Mouse (Mus musculus) mouse embryonic stem cell (cell line): ENCODE data around the gene Tmem131.

Source experiments
- in situ Hi-C, 2 experiments: fragments of 300-500 bp; cut with MboI; formaldehyde crosslinking; loops; 1 replicate in 1 of 2; 3 replicates in 1 of 2; pipeline ENCODE4 v1.14.3; 2019 to 2020; ENCODE audit warnings: low sequenced_read_pairs in 2 of 2, low pct_unique_long_range_greater_than_20kb in 1 of 2, mixed read lengths in 1 of 2; ENCODE audit not compliant: unreplicated experiment in 1 of 2

Tmem131 gene

GRCm38 (mm10) chr1:36769951-36770350 lies 173.5 kb downstream of the Tmem131 start:
- in situ Hi-C loops: loop anchor here in 1 of 2 experiments (25.0 kb wide), 1 partner anchor 867 kb away; no protein-coding TSS in a partner anchor

GRCm38 (mm10) chr1:36768786-36769185 lies 174.7 kb downstream of the Tmem131 start:
- in situ Hi-C loops: loop anchor here in 1 of 2 experiments (25.0 kb wide), 1 partner anchor 869 kb away; no protein-coding TSS in a partner anchor

GRCm38 (mm10) chr1:36767321-36767720 lies 176.1 kb downstream of the Tmem131 start:
- in situ Hi-C loops: loop anchor here in 1 of 2 experiments (25.0 kb wide), 1 partner anchor 870 kb away; no protein-coding TSS in a partner anchor

GRCm38 (mm10) chr1:36766431-36767205 lies 176.8 kb downstream of the Tmem131 start:
- in situ Hi-C loops: loop anchor here in 1 of 2 experiments (25.0 kb wide), 1 partner anchor 871 kb away; no protein-coding TSS in a partner anchor

DNA sequence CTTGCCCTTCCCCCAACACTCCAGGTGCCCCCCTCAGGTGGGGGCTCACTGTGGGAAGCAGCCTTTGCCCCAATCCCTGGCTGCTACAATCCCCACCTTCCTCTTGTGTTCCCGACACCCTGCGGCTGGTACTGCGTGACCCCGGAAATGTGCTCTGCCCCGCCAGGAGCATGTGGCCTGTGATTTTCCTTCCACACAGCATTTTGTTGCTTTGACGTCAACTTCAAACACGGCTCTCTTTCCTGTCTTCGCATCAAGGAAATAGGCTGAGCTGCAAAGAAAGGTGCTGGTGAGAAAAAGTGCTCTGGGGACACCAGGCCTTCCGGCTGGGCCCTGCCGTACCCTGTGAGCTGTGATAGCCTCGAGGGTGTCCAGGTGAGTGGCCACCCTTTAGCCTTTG lies 181.9 kb downstream of the Tmem131 start, which contains the start of gene Zap70:
Gene Zap70 (plus strand): TSS at position 231 of the 400 bp plus-strand sequence.
- in situ Hi-C loops: loop anchor here in 1 of 2 experiments (25.0 kb wide), 1 partner anchor 876 kb away; no protein-coding TSS in a partner anchor

DNA sequence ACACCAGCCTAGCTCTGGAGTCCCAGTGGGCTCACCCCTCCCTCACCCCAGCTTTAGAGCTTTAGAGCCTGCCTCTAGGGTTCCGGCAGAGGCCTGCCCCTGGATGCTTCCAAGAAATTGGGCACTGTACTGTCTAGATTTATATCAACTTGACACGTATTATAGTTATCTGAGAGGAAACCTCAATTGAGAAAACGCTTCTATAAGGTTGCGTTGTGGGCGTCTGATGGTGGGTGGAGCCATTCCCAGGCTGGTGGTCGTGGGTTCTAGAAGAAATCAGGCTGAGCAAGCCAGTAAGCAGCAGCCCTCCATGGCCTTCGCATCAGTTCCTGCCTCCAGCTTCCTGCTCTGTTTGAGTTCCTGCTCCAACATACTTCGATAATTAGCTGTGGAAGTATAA lies 182.4 kb downstream of the Tmem131 start:
- in situ Hi-C loops: loop anchor here in 1 of 2 experiments (25.0 kb wide), 1 partner anchor 876 kb away; no protein-coding TSS in a partner anchor

- in situ Hi-C loops: loop anchor here in 1 of 2 experiments (25.0 kb wide), 1 partner anchor 877 kb away; no protein-coding TSS in a partner anchor
These were observed 183.1 kb downstream of the Tmem131 start for GRCm38 (mm10) chr1:36760401-36760800.

GRCm38 (mm10) chr1:36759076-36759475 lies 184.4 kb downstream of the Tmem131 start:
- in situ Hi-C loops: loop anchor here in 1 of 2 experiments (25.0 kb wide), 1 partner anchor 878 kb away; no protein-coding TSS in a partner anchor

DNA sequence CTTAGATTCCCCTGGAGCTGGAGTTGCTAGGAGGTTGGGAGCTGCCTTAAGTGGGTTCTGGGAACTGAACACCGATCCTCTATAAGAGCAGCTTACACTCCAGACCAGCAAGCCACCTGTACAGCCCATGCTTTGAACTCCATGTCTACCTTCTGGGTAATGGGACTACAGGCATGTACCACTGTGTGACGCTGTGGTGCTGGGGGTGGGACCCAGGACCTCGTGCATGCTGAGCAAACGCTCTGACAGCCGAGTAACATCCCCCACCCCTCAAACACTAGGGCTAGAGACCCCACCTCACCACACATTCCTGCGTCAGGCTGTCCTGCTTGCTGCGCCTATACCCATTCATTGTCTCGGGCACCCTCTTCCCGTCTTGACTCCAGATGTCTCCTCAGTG lies 184.9 kb downstream of the Tmem131 start:
- in situ Hi-C loops: loop anchor here in 1 of 2 experiments (25.0 kb wide), 1 partner anchor 879 kb away; no protein-coding TSS in a partner anchor

DNA sequence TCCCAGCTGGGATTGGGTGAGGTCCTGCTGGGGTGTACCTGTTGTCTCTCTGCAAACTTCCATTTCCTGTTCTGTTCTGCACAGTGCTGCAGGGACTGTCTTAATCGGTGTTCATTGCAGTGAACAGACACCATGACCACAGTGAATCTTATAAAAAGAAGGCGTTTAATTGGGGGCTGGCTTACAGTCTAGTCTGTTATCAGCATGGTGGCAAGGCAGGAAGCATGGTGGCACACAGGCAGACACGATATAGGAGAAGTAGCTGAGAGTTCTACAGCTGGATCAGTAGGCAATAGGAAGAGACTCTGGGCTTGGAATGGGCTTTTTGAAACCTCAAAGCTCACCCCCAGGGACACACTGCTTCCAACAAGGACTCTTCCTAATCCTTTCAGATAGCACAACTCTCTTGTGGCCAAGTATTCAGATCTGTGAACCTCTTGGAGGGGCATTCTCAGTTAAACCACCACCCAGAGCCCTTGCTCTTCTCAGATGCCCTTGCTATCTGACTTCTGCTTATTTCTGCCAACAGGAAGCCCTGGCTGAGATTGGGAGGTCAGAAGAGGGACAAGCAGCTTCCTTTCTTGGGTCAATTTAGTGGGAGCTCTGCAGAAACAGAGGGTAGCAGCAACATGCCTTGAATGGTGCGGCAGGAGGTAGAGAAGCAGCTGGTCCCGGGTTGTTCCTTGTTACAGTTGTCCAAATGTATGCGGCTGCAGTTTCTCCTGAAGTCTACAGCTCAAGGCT lies 189.4 kb downstream of the Tmem131 start:
- in situ Hi-C loops: loop anchor here in 1 of 2 experiments (25.0 kb wide), 1 partner anchor 883 kb away; no protein-coding TSS in a partner anchor

DNA sequence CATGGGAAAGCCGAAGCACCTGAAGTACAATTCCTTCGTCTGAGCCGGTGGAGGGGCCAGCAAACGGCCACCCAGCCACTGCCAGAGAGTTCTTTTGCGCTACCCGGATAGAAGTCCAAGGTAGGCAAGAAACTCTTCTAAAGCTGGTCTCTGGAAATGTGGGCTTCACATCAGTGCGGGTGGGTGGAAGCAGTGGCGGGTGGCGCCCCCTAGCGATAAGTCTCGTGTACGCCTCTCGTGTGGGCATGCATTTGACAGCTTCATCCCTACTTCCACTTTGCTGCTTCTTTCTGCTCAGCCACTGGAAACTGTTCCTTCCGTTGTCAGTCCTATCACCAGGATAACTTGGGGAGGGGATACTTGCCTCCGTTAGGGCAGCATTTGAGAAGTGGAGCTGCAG lies 197.0 kb downstream of the Tmem131 start:
- in situ Hi-C loops: loop anchor here in 1 of 2 experiments (10.0 kb wide), 1 partner anchor 202 kb away; the partner anchor contains the start of gene Ankrd39

DNA sequence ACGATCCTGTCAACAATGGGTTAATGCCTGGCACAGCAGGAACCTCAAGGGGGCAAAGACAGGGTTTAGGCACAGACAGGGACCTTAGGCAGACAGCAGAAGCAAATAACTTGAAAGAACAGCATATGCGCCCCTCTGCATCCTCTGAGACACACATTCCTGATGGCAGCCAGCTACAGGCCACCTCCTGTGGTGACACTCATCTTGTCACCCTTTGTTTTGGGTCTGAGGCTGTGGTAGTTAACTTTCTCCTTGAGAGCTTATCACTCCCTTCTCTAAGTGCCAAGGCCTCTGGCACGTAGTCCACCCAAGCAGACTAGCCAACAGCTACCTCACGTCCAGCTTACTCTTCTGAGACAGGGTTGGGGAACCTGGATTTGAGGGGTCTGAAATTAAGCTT lies 197.8 kb downstream of the Tmem131 start:
- in situ Hi-C loops: loop anchor here in 1 of 2 experiments (10.0 kb wide), 1 partner anchor 201 kb away; the partner anchor contains the start of gene Ankrd39

DNA sequence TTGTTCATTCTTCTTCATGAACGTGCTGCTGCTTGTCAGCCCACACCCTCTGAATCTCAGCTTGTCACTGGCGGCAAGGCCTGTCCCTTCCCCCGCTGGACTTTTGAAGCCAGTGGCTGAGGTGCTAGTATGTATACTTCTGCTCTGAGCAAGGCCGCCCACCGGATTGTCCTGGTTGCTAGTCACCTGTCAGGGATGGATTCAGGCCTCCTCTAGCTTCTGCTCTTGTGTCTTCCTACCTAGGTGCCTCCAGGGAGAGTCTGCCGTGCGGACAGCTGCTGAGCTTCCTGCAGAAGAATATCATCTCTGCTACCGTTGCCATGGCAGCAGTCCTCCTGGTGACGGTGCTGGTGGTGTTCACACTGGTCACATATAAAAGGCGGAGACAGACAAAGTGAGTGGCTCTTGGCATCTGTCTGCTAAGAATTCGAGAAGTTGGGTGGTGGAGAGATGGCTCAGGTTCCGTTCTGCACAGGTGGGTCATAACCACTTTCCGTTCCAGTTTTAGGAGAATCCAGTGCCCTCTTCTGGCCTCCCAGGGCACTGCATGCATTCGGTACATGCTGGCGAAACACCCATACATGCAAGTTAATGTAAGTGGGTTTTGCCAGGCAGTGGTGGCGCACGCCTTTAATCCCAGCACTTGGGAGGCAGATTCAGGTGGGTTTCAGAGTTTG lies 199.1 kb downstream of the Tmem131 start:
- in situ Hi-C loops: loop anchor here in 1 of 2 experiments (10.0 kb wide), 1 partner anchor 200 kb away; the partner anchor contains the start of gene Ankrd39

GRCm38 (mm10) chr1:36743046-36743445 lies 200.4 kb downstream of the Tmem131 start:
- in situ Hi-C loops: loop anchor here in 1 of 2 experiments (10.0 kb wide), 1 partner anchor 198 kb away; the partner anchor contains the start of gene Ankrd39
